Mouse (Mus musculus) adrenal gland, postnatal 10 days (tissue): Measurements from ENCODE around the gene Kcna6. TPM values are rescaled to one million over a fixed set of nuclear protein-coding genes. Genes with fewer than 3 reads are reported as not detected.

Experiments
- DNase-seq: peaks from one replicate; pipeline ENCODE4 v3.0.0; 2021; ENCODE audit warnings: mixed read lengths
- total RNA-seq, 2 experiments: library from RNA; stranded (reverse); gene quantifications; 2 replicates each; pipeline ENCODE4 v1.2.3; 2021

The Kcna6 gene
- total RNA-seq, 2 experiments from 2014 or later, result 3.3 to 5.7 TPM

- no peak for DNase-seq
Measured at GRCm38 (mm10) chr6:126735806-126736205, 4.7 kb downstream of the Kcna6 start.

- no peak for DNase-seq
Measured at GRCm38 (mm10) chr6:126732645-126733044, 7.8 kb downstream of the Kcna6 start.

- DNase-seq, result no peak
Measured at GRCm38 (mm10) chr6:126728803-126729202, 11.7 kb downstream of the Kcna6 start.

- DNase-seq, result no peak
Measured at GRCm38 (mm10) chr6:126718423-126719087, 21.9 kb downstream of the Kcna6 start.

DNA sequence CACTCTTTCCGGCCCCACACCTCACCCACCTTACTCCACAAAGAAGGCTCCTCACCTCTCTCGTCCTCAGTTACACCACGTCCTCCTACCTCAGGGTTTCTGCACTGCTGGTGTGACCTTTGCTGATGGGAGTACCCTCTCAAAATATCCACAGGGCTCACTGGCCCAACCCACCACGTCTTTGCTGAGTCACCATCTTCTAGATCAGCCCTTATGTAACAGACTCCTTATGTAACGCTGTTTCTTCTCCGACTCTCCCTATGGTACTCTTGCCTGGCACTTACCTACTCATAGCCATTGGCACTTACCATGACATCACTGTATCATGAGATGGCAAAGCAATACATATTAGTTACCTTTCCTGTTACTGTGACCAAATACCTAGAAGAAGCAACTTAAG is 27.9 kb downstream of the Kcna6 start:
- no peak for DNase-seq

DNA sequence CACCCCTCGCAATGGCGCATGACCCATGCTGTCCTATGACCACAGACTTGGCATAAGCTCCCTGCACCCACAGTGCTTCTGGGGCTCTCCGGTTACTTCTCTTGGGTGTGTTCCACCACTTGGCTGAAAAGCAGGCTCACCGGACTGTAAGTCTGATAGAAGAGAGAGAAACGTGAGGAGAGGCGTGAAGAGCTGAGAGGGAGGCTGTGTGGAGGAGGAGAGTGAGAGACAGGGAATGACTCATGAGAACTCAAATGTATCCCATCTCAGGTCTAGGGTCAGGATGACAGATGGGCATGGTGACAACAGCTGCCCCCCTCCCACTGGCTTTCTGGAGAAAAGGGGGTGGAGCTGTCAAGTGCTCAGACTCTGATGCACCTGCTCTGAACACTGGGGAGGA is 34.5 kb downstream of the Kcna6 start:
- DNase-seq, result no peak

- DNase-seq, result no peak
Measured at GRCm38 (mm10) chr6:126704430-126704829, 36.0 kb downstream of the Kcna6 start.

- DNase-seq, result peak; percentile 82
Measured at GRCm38 (mm10) chr6:126702116-126702515, 38.4 kb downstream of the Kcna6 start.

DNA sequence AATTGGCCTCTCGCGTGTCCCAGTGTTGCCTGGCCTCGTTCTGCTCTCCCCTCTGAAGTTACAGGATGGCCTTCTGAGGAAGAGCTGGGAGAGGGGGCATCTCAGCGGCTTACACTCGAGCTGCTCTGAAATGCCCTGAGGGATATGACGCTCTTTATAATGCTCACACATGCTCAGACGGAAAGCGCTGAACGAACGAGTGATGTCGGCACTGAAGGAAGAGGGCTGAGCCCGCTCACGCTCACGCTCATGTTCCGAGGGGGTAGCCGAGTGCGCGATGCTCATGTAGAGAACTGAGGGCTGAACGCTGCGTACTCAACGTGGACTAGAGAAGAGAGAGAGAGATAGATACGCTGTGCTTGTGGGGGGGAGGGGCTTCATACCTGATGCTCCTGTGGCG is 39.3 kb downstream of the Kcna6 start:
- no peak for DNase-seq

GRCm38 (mm10) chr6:126699995-126700394 is 40.5 kb downstream of the Kcna6 start:
- DNase-seq, result no peak

DNA sequence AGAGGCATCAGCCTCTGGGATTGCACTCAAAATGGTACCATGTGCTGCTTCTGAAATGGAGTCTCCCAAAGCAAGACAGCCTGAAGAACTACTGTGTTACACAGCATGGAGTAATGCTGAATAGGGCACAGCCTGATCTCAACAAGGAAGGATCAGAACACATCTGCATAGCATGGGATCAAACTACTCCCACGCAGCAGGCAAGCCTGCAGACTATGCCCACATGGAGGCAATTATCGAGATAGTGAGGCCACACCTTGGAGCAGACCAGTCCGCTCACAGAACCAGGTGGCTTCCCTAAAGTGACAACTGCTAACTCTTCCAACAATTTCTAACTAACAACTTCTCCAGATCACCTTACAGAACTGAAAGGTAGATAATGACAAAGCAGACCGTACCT is 53.4 kb downstream of the Kcna6 start:
- no peak for DNase-seq

DNA sequence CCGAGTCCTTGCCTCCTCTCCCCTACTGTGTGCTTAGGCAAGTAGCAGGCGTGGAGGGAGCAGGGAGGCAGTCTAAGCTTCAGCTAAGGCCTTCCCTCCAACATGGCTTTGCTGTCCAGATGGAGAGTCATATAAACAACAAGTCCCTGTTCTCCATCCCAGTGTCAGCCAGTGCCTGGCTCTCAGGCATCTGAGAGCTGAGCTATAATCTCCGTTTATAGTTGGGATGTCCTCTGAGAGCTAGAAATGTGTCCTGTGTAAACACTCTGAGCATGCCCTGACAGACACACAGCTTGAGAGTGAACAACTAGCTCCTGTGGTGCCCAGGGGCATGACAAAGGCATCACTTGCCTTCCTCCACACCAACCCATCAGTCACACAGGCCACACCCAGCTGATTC is 55.3 kb downstream of the Kcna6 start:
- no peak for DNase-seq

DNA sequence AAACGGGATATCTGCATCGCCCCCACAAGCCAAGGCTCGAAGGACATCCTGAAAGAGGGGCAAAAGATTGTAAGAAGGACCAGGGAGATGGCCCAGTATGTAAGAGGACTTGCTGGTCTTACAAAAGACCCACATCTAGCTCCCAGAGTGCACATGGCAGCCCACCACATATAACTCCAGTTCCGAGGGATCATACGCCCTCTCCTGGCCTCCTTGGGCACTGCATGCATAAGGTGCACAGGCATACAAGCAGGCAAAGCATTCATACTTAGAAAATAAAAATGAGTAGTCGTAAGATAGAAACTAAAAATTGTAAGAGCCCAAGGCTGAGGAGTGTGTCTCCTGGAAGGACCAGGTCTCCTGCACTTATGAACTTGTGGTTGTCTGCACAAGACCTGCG is 61.5 kb downstream of the Kcna6 start:
- peak; percentile 34 for DNase-seq

DNA sequence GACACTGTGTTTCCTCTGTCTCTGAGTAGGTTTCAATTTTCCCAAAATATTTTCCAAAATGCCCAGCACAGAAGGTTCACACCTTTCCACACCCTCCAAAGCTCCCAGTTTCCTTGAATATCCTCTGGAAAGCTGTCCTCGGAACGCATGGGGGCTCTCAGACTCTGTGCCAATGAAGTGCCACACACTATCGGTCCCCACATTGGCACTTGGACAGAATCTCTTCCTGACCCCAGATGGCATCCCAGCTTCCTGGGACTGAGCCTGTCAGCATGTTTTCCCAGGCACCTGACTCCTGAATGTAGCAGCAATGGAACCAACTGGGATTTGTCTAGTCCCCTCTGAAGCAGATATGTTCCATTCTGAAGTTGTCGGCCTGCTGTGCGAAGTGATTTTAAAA is 73.5 kb downstream of the Kcna6 start:
- no peak for DNase-seq

- DNase-seq, result no peak
Measured at GRCm38 (mm10) chr6:126666091-126666490, 74.4 kb downstream of the Kcna6 start.

DNA sequence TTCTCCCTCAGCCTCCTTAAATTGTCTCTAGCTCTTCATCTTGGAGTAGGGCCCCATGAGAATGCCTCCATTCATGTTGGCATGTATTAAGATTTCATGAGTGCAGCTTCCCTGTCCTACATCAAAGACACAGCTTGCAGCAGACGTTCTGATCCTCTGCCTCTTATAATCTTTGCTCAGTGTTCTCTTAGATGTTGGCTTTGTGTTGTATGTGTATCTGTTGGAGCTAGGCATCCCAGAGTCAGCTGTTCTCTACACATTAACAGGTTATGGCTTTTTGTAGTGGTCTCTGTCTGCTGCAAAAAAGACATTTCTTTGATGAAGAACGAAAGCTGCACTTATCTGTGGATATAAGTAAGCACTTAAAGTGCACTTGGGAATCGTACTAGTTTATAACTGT is 75.9 kb downstream of the Kcna6 start:
- DNase-seq, result no peak

Other genes with a start within 250 kb of the Kcna6 start
- gene Kcna5, start 205.3 kb downstream of the Kcna6 start, total RNA-seq, result 10 to 100 TPM in 1 of 2 experiments, 1 to 10 TPM in 1; 5.1 to 10.1 TPM
- gene Kcna1, start 94.3 kb downstream of the Kcna6 start, total RNA-seq, result 1 to 10 TPM; 2.6 to 3.1 TPM
- gene Ndufa9, start 108.5 kb upstream of the Kcna6 start, total RNA-seq, result 100 to 1,000 TPM; 413 to 455 TPM
- under 1 TPM in 1 of 2 experiments, not detected in 1; 0.09 TPM for gene Akap3, start 112.4 kb upstream of the Kcna6 start, total RNA-seq
- under 1 TPM in 1 of 2 experiments, not detected in 1; 0.27 TPM for gene Dyrk4, start 181.2 kb upstream of the Kcna6 start, total RNA-seq
- 10 to 100 TPM; 11.1 to 12.1 TPM for gene Rad51ap1, start 198.9 kb upstream of the Kcna6 start, total RNA-seq
- gene D6Wsu163e, start 199.3 kb upstream of the Kcna6 start, total RNA-seq, result 10 to 100 TPM; 17.5 to 19.7 TPM